Mouse (Mus musculus) cerebellum, adult 2 months (tissue): ENCODE data around the gene Dact3.
A peak's percentile ranks its signal among the peaks of the same experiment; 100 is the strongest.

ENCODE experiments used
- CTCF ChIP-seq: fragments of 200-500 bp; IDR thresholded peaks from 2 replicates; pipeline ENCODE4 v1.5.1; 2011; ENCODE audit warnings: low read depth, mild to moderate bottlenecking, control low read depth, low read length, moderate library complexity, borderline replicate concordance; ENCODE audit not compliant: insufficient read depth
- POLR2A ChIP-seq: fragments of 200-500 bp; IDR thresholded peaks from 2 replicates; pipeline ENCODE4 v1.6.1; 2011; ENCODE audit warnings: low read length, control low read depth, borderline replicate concordance; ENCODE audit not compliant: insufficient read depth

DNA sequence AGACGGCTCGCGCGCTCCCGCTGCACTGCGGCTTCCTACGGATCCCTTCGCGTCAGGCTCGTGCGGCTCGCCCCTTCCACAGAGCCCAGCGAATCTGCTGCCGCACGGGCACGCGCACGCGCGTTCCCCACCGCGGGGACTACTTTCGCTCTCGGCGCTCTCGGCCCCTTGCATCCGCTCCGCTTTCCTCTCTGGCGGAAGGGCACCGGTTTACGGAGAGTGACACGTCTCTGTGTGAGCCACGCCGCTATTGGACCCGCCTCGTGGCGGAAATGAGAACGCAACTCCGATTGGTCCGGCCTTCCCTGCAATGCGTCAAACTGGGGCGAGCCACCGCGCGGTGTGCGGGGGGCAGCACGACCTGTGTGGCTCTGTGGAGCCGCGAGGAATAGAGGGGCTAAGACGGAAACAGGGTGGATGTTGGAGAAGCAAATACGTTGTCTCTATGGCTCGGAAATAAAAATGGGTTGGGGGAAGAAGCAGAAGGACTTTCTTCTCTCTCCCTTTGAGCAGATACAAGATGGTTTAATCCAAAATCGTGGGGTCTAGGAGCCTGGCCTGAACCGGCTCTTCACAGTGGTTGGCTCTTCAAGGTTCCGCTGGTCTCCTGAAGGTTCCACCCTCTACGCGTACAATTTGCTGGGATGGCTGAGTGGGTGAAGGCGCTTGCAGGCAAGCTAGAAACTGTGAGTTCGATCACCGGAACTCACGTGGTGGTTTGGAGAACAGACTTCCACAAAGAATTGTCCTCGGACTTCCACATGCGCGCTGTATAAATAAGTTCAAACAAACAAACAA is 49.1 kb downstream of the Dact3 start, which contains the start of gene Calm3:
- TF ChIP-seq CTCF (no peak), POLR2A (peak; percentile 60; the same call in 1 of the 2 replicates)
